Mouse (Mus musculus): ENCODE results near the gene Sdhc. TPM values are rescaled to one million over a fixed set of nuclear protein-coding genes. Genes with fewer than 3 reads are reported as not detected.

Sdhc gene
- polyA plus RNA-seq (2015; fragmentation: Nextera tagmentation; extraction: Ambion mirVana), result 282 and 298 TPM in 2 replicates

DNA sequence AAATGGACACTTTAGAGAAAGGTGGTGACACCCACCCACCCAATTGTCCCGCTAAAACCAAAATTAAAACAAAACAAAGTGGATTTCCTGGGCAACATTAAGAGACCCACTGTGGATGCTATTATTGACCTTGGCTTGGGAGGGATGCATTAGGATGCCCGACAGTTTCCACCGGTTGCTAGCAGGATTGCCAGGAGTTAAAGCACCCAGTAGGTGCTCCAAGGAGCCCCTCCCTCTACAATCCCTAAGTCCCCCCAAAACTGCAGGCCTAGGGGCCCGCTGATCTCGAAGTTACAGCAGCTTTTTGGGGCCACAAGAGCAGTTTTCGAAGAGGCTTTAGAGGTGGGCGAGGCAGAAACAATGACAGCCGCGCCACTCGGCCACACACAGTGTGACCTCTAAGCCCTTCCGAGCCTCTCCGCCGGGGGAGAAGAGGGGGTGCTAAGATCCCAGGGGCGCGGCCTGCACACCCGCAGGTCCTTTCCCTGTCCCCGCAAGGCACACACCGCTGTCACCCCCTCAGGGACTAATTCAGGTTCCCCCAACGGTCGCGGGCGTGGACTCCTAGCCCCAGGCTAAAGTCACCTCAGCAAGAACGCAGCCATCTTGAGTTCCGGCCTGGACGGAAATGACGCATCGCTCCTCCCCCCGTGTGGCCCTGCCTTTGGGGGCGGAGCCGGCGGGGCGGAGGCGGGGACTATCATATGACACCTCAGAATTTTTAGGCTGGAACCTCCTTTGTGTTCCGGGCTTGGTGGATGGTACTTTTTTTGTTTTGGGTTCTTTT is at the start of gene Sdhc, which contains the start of gene Mpz:
TSS of gene Sdhc (minus strand) at position 630 of the 787 bp plus-strand sequence.
TSS of gene Mpz (plus strand) at position 738 of the 787 bp plus-strand sequence.
- Histone ChIP-seq H3K36me3 (ENCODE audit: control insufficient read depth, insufficient read depth, low read length) (no peaks in the 10 kb centered on the region), H3K4me3 (replicated peaks; ENCODE audit: low read length) (peak within 1 kb of the TSS; percentile 77), H3K4me2 (ENCODE audit: low read depth, low read length) (peak within 1 kb of the TSS; percentile 91), H3K27me3 (ENCODE audit: control insufficient read depth, insufficient read depth, low read length) (no peaks in the 10 kb centered on the region), H3K9me3 (replicated peaks; ENCODE audit: control insufficient read depth, low read length) (no peaks in the 10 kb centered on the region), H3K27ac (ENCODE audit: low read length) (peak within 1 kb of the TSS; percentile 72), H3K4me1 (ENCODE audit: control insufficient read depth, insufficient read depth, low read length) (peaks cover 14% of the 10 kb centered on the region), H3K9ac (ENCODE audit: low read length) (peak within 1 kb of the TSS; percentile 94)
- WGBS, result under 1% methylated on average over 34 of the region's 34 CpGs
- peak; percentile 95 for ATAC-seq (ENCODE audit: insufficient read depth, low FRiP score)

GRCm38 (mm10) chr1:171199532-171199931 is 49.1 kb upstream of the Sdhc start:
- H3K9ac ChIP-seq (ENCODE audit: low read length), result no peak overlapping the region
- H3K27ac ChIP-seq (ENCODE audit: low read length), result no peak overlapping the region
- no peak overlapping the region for H3K4me2 ChIP-seq (ENCODE audit: low read depth, low read length)
- no peaks in the 10 kb centered on the region for H3K9me3 ChIP-seq (replicated peaks; ENCODE audit: control insufficient read depth, low read length)
- peaks cover 14% of the 10 kb centered on the region for H3K27me3 ChIP-seq (ENCODE audit: control insufficient read depth, insufficient read depth, low read length)
- WGBS, result 31% methylated on average over 1 of the region's 1 CpGs
- no peak for ATAC-seq (ENCODE audit: insufficient read depth, low FRiP score)
- no peaks in the 10 kb centered on the region for H3K36me3 ChIP-seq (ENCODE audit: control insufficient read depth, insufficient read depth, low read length)
- no peak overlapping the region for H3K4me3 ChIP-seq (replicated peaks; ENCODE audit: low read length)
- H3K4me1 ChIP-seq (ENCODE audit: control insufficient read depth, insufficient read depth, low read length), result peaks cover 4% of the 10 kb centered on the region; the same call in 1 of the 2 replicates

DNA sequence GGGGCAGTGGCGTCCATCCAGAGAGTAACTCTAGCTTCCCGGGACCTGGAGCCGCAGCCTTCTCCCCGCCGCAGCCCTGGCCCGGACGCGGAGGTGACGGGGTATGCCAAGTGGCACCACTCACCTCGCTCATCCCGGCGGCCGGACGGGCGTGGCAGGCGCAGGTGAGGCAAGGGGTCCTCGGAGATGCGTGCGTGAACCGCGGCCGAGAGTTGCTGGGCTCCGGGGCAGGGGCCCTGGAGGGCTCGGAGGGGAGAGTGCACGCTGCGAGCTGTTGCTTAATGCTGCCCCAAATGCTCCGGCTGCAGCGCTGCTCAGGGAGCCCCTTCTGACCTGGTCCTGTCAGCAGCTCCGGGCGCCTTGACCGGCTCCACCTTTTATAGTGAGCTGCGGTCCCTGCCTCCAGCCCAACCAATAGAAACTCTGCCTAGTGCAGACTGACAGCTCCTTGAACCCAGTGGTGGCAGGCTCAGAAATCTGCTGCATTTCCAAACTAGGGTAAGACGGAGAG is 45.5 kb upstream of the Sdhc start, which contains the start of gene Pcp4l1:
TSS of gene Pcp4l1 (minus strand) at position 382 of the 511 bp plus-strand sequence.
- Histone ChIP-seq H3K4me2 (ENCODE audit: low read depth, low read length) (peak within 1 kb of the TSS; percentile 84), H3K27me3 (ENCODE audit: control insufficient read depth, insufficient read depth, low read length) (peaks cover 19% of the 10 kb centered on the region), H3K9me3 (replicated peaks; ENCODE audit: control insufficient read depth, low read length) (no peaks in the 10 kb centered on the region), H3K9ac (ENCODE audit: low read length) (peak within 1 kb of the TSS; percentile 63), H3K27ac (ENCODE audit: low read length) (no peak within 1 kb of the TSS), H3K4me3 (replicated peaks; ENCODE audit: low read length) (peak within 1 kb of the TSS; percentile 56), H3K4me1 (ENCODE audit: control insufficient read depth, insufficient read depth, low read length) (peaks cover 18% of the 10 kb centered on the region), H3K36me3 (ENCODE audit: control insufficient read depth, insufficient read depth, low read length) (no peaks in the 10 kb centered on the region)
- ATAC-seq (ENCODE audit: insufficient read depth, low FRiP score), result peak; percentile 82; the same call in 1 of the 2 replicates
- under 1% methylated on average over 33 of the region's 33 CpGs for WGBS

DNA sequence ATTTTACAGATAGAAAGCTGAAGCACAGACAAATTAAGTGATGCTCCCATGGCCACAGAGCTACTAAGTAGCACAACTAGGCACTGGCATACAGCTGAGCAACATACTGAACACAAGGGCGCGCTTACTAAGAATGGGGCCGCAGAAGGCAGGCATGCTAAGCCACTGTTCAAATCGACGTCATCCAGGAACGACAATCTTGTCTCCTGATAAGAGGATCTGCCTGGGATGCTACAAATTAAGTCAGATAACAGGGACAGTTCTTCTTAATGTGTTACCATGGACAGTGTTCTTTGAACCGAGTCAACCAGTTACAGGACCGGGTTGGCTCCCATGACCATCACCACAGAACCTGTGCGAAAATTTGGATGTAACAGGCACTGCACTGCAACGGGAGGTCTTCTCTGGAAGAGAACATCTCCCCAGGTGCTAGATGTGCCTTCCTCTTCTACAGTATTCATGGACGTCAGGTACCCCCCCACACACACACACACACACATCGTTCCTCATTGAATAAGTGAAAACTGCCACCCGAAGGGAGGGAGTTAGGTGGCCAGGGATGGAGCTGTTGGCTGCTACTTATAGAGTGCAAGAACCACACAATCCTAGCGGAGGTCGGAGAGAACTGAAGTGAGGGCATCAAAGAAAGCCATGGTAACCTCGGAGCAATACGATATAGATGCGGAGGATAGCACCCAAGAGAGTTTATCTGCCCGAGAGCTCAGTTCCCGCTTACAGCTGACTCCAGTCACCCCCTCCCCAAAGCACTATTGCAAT is 44.8 kb upstream of the Sdhc start:
- no peak overlapping the region for H3K27ac ChIP-seq (ENCODE audit: low read length)
- ATAC-seq (ENCODE audit: insufficient read depth, low FRiP score), result no peak
- H3K4me3 ChIP-seq (replicated peaks; ENCODE audit: low read length), result peak overlapping the region; percentile 56
- peak overlapping the region; percentile 84 for H3K4me2 ChIP-seq (ENCODE audit: low read depth, low read length)
- 13% methylated on average over 20 of the region's 20 CpGs for WGBS
- peaks cover 18% of the 10 kb centered on the region for H3K4me1 ChIP-seq (ENCODE audit: control insufficient read depth, insufficient read depth, low read length)
- H3K9me3 ChIP-seq (replicated peaks; ENCODE audit: control insufficient read depth, low read length), result no peaks in the 10 kb centered on the region
- H3K27me3 ChIP-seq (ENCODE audit: control insufficient read depth, insufficient read depth, low read length), result peaks cover 19% of the 10 kb centered on the region
- H3K36me3 ChIP-seq (ENCODE audit: control insufficient read depth, insufficient read depth, low read length), result no peaks in the 10 kb centered on the region
- peak overlapping the region; percentile 63 for H3K9ac ChIP-seq (ENCODE audit: low read length)

DNA sequence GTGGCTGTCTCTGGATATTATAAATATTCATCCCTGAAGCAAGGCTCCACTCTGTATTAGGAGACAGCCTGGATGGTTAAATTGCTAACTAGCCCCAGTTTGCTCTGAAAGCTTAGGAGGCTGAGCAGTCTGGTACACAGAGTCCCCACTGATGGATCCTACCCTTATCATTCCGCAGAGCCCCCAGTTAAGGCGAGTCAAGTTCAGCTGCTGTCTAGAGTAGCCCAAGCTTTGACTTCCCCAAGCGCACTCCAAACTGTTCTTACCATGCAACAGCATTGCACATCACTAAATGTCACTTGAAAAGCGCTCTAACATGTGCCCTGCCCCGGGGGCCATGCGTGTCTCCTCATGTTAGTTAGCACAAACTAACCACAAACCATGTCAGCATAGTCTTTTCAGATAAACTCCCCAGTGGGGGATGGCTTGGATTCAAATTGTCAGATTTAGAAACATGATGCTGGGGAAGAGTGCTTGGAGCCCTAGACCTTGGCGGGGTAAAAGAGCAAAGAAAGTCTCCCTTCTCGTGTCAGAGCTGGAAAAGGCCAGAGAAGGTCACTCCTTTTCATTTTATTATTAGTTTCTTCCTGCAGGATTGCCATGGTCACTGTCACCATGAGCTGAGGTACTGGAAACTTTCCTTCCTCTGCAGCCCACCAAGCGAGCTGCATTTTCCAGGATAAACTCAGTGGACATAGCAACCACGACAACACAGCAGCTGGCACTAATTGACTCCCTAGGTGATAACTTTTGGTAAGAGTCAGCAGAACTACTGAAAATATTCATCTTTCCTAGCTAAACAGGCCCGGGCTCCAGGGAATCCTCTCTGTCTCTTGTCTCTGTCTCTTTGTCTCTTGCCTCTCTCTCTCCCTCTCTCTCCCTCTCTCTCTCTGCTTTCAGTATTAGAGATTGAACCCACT is 43.8 kb upstream of the Sdhc start:
- no peak overlapping the region for H3K4me3 ChIP-seq (replicated peaks; ENCODE audit: low read length)
- H3K9me3 ChIP-seq (replicated peaks; ENCODE audit: control insufficient read depth, low read length), result no peaks in the 10 kb centered on the region
- H3K4me2 ChIP-seq (ENCODE audit: low read depth, low read length), result peak overlapping the region; percentile 84
- H3K27ac ChIP-seq (ENCODE audit: low read length), result no peak overlapping the region
- no peak for ATAC-seq (ENCODE audit: insufficient read depth, low FRiP score)
- peaks cover 26% of the 10 kb centered on the region for H3K4me1 ChIP-seq (ENCODE audit: control insufficient read depth, insufficient read depth, low read length)
- H3K36me3 ChIP-seq (ENCODE audit: control insufficient read depth, insufficient read depth, low read length), result no peaks in the 10 kb centered on the region
- WGBS, result 33% methylated on average over 11 of the region's 11 CpGs
- H3K27me3 ChIP-seq (ENCODE audit: control insufficient read depth, insufficient read depth, low read length), result peaks cover 19% of the 10 kb centered on the region
- no peak overlapping the region for H3K9ac ChIP-seq (ENCODE audit: low read length)

DNA sequence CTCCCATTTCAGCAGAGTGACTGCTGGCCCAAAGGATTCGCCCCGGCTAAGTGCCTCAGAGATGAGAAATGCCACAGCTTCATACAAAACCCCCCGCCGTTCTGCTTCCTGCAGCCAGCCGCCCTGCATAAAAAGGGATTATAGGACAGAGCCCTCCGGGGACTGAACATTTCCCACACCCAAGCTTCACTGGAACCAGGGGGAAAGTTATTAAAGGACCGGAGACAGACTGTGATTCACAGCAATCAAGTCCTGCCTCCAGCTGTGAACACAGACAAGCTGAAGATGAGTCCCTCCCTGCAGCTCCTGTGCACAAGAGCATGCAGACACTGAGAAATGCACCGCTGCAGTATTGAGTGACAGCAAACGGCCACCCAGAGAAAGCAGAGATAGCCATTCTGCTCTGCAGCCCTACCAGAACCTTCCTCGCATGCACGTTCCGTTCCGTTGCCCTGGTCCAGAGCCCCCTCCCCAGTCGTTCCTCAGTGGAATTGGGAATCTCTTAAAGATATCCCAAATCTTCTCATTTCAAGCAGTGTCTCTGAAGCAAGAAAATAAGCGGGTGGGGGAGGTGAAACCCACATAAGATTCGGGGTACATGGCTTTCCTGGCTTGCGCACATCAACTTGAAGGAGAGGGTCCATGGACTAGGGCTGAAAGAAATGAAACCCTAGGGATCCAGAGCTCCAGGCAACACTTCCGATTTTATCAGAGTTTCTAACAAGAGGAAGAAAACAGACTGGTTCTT is 42.9 kb upstream of the Sdhc start:
- no peak overlapping the region for H3K27ac ChIP-seq (ENCODE audit: low read length)
- H3K9me3 ChIP-seq (replicated peaks; ENCODE audit: control insufficient read depth, low read length), result no peaks in the 10 kb centered on the region
- peaks cover 19% of the 10 kb centered on the region for H3K27me3 ChIP-seq (ENCODE audit: control insufficient read depth, insufficient read depth, low read length)
- H3K4me2 ChIP-seq (ENCODE audit: low read depth, low read length), result peak overlapping the region; percentile 46
- no peaks in the 10 kb centered on the region for H3K36me3 ChIP-seq (ENCODE audit: control insufficient read depth, insufficient read depth, low read length)
- peaks cover 35% of the 10 kb centered on the region for H3K4me1 ChIP-seq (ENCODE audit: control insufficient read depth, insufficient read depth, low read length)
- no peak for ATAC-seq (ENCODE audit: insufficient read depth, low FRiP score)
- WGBS, result 11% methylated on average over 18 of the region's 18 CpGs
- peak overlapping the region; percentile 40; the same call in 1 of the 2 replicates for H3K9ac ChIP-seq (ENCODE audit: low read length)
- peak overlapping the region; percentile 22 for H3K4me3 ChIP-seq (replicated peaks; ENCODE audit: low read length)

GRCm38 (mm10) chr1:171192283-171192682 is 41.9 kb upstream of the Sdhc start:
- H3K4me2 ChIP-seq (ENCODE audit: low read depth, low read length), result no peak overlapping the region
- no peak overlapping the region for H3K27ac ChIP-seq (ENCODE audit: low read length)
- H3K9me3 ChIP-seq (replicated peaks; ENCODE audit: control insufficient read depth, low read length), result no peaks in the 10 kb centered on the region
- 55% methylated on average over 10 of the region's 10 CpGs for WGBS
- peaks cover 19% of the 10 kb centered on the region for H3K27me3 ChIP-seq (ENCODE audit: control insufficient read depth, insufficient read depth, low read length)
- no peak for ATAC-seq (ENCODE audit: insufficient read depth, low FRiP score)
- no peaks in the 10 kb centered on the region for H3K36me3 ChIP-seq (ENCODE audit: control insufficient read depth, insufficient read depth, low read length)
- no peak overlapping the region for H3K9ac ChIP-seq (ENCODE audit: low read length)
- peaks cover 35% of the 10 kb centered on the region for H3K4me1 ChIP-seq (ENCODE audit: control insufficient read depth, insufficient read depth, low read length)
- H3K4me3 ChIP-seq (replicated peaks; ENCODE audit: low read length), result no peak overlapping the region

GRCm38 (mm10) chr1:171190832-171191231 is 40.4 kb upstream of the Sdhc start:
- Histone ChIP-seq H3K4me2 (ENCODE audit: low read depth, low read length) (no peak overlapping the region), H3K4me3 (replicated peaks; ENCODE audit: low read length) (no peak overlapping the region), H3K36me3 (ENCODE audit: control insufficient read depth, insufficient read depth, low read length) (no peaks in the 10 kb centered on the region), H3K27ac (ENCODE audit: low read length) (no peak overlapping the region), H3K27me3 (ENCODE audit: control insufficient read depth, insufficient read depth, low read length) (peaks cover 17% of the 10 kb centered on the region), H3K9ac (ENCODE audit: low read length) (no peak overlapping the region), H3K9me3 (replicated peaks; ENCODE audit: control insufficient read depth, low read length) (no peaks in the 10 kb centered on the region), H3K4me1 (ENCODE audit: control insufficient read depth, insufficient read depth, low read length) (peaks cover 35% of the 10 kb centered on the region)
- WGBS, result 96% methylated on average over 9 of the region's 9 CpGs
- no peak for ATAC-seq (ENCODE audit: insufficient read depth, low FRiP score)

All from stomach, embryonic 16.5 days (tissue).